Mouse (Mus musculus): ENCODE measurements around the gene Zfp697. TPM values are rescaled to one million over a fixed set of nuclear protein-coding genes. Genes with fewer than 3 reads are reported as not detected.
"Not testable (repeated sequence)": the region's sequence is repeated elsewhere in the genome, so short reads cannot be mapped to it uniquely, and the experiment has no call there.

Zfp697 gene
- polyA plus RNA-seq, 1 experiment from 2014 or later: 13.3 TPM

DNA sequence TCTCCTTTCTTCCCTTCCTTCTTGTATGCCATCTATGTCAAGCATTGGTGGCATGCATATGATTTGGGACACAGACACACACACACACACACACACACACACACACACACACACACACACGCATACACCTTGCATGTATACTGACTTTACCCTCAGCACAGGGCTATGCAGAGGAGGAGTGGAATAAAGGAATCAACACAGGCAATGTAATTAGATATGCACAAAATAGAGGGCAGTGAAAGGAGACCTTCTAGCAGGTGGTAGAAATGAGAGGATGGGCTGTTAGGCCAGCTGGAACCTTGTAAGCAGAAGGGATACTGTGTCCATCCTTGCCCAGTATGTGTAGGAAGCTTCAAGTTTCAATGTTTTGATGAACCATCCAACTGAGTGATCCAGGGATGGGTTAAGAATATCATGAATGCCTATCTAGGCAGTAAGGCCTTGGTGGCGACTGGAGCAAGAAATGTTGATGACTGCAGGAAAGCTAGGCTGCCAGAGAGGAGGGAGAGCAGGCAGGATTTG lies 232.2 kb downstream of the Zfp697 start:
- WGBS: 72% methylated on average over 2 of the region's 2 CpGs
- H3K9me3 ChIP-seq (ENCODE audit: control insufficient read depth, low read length); ATAC-seq (ENCODE audit: insufficient number of reproducible peaks, insufficient read depth, low FRiP score, low read depth); H3K27ac ChIP-seq (replicated peaks in 1 of 2; ENCODE audit: control insufficient read depth in 1 of 2, insufficient read depth in 1 of 2, low read depth in 2 of 2, low read length in 2 of 2); H3K9ac ChIP-seq (ENCODE audit: low read length); H3K4me3 ChIP-seq (ENCODE audit: control insufficient read depth in 1 of 2, insufficient read depth in 1 of 2, low read depth in 1 of 2, low read length in 2 of 2); H3K4me2 ChIP-seq (ENCODE audit: low read length); H3K27me3 ChIP-seq (ENCODE audit: control insufficient read depth, insufficient read depth, low read length); H3K4me1 ChIP-seq (ENCODE audit: control insufficient read depth in 2 of 2, insufficient read depth in 2 of 2, low read length in 2 of 2); H3K36me3 ChIP-seq (ENCODE audit: control insufficient read depth, insufficient read depth, low read length): not testable (repeated sequence)

DNA sequence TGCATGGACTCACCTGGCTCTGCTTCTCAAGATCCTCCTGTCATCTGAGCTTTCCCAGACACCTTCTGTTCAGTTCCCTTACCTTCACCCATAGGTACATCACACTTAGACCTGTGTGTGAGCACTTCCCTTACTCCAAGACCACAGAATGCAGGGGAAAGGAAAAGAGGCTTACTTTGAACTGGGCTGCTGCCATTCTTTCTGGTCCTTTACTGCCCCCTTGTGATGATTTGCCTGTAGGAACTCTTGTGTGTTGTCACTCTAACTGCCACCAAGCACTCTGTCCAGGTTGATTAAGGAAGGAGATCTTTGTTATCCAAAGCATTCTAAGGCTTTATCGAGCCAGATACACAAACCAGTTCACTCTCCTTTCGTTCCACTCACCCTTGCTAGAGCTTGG lies 234.0 kb downstream of the Zfp697 start:
- 24% methylated on average over 2 of the region's 2 CpGs for WGBS
- not testable (repeated sequence) for H3K4me1 ChIP-seq (ENCODE audit: control insufficient read depth in 2 of 2, insufficient read depth in 2 of 2, low read length in 2 of 2); H3K4me2 ChIP-seq (ENCODE audit: low read length); H3K27me3 ChIP-seq (ENCODE audit: control insufficient read depth, insufficient read depth, low read length); H3K27ac ChIP-seq (replicated peaks in 1 of 2; ENCODE audit: control insufficient read depth in 1 of 2, insufficient read depth in 1 of 2, low read depth in 2 of 2, low read length in 2 of 2); H3K9ac ChIP-seq (ENCODE audit: low read length); H3K36me3 ChIP-seq (ENCODE audit: control insufficient read depth, insufficient read depth, low read length); ATAC-seq (ENCODE audit: insufficient number of reproducible peaks, insufficient read depth, low FRiP score, low read depth); H3K4me3 ChIP-seq (ENCODE audit: control insufficient read depth in 1 of 2, insufficient read depth in 1 of 2, low read depth in 1 of 2, low read length in 2 of 2); H3K9me3 ChIP-seq (ENCODE audit: control insufficient read depth, low read length)

DNA sequence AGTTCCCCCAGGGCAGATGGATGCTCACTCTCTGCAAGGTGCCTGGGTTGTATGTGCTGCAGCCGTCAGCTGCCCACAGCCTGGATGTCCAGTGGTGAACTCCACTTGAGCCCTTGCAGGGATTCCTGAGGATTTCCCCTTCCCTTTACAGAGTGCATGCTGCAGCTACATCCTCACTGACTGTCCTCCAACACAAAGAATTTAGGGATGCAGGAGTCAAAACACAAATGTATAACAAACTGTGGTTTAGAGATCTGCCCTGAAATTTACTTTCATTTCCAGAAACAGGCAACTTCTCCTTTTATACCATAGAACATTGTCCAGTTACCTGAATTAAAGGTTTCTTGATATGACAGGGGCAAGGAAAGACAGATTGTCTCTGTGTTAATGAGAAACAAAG lies 234.5 kb downstream of the Zfp697 start:
- not testable (repeated sequence) for H3K4me2 ChIP-seq (ENCODE audit: low read length); H3K9me3 ChIP-seq (ENCODE audit: control insufficient read depth, low read length); H3K4me3 ChIP-seq (ENCODE audit: control insufficient read depth in 1 of 2, insufficient read depth in 1 of 2, low read depth in 1 of 2, low read length in 2 of 2); H3K4me1 ChIP-seq (ENCODE audit: control insufficient read depth in 2 of 2, insufficient read depth in 2 of 2, low read length in 2 of 2); H3K27me3 ChIP-seq (ENCODE audit: control insufficient read depth, insufficient read depth, low read length); ATAC-seq (ENCODE audit: insufficient number of reproducible peaks, insufficient read depth, low FRiP score, low read depth); H3K9ac ChIP-seq (ENCODE audit: low read length); H3K27ac ChIP-seq (replicated peaks in 1 of 2; ENCODE audit: control insufficient read depth in 1 of 2, insufficient read depth in 1 of 2, low read depth in 2 of 2, low read length in 2 of 2); H3K36me3 ChIP-seq (ENCODE audit: control insufficient read depth, insufficient read depth, low read length)
- WGBS: 67% methylated on average over 1 of the region's 1 CpGs

DNA sequence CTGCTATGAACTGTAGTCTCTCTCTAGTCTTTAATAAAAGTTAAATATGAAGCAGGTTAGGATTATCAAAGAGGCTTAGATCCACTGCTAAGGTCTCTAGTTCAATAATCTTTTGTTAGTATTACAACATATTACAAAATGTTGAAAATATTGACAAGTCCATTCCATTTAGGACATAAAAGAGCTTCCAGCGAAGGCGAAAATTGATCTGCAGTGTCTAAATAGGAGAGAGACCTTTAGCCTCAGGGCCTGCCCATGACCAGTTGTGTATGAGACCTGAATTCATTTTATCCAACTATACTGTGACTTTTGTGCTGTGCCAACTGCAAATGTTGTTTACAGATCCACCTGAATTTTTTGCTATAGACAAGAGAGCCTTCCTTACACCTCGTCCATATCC lies 247.4 kb downstream of the Zfp697 start:
- 76% methylated on average over 3 of the region's 3 CpGs for WGBS
- no peak overlapping the region for H3K4me2 ChIP-seq (ENCODE audit: low read length)
- no peak overlapping the region for H3K9ac ChIP-seq (ENCODE audit: low read length)
- ATAC-seq (ENCODE audit: insufficient number of reproducible peaks, insufficient read depth, low FRiP score, low read depth): no peak
- H3K9me3 ChIP-seq (ENCODE audit: control insufficient read depth, low read length): no peaks in the 10 kb centered on the region
- H3K36me3 ChIP-seq (ENCODE audit: control insufficient read depth, insufficient read depth, low read length): no peaks in the 10 kb centered on the region
- no peaks in the 10 kb centered on the region for H3K4me1 ChIP-seq (ENCODE audit: control insufficient read depth in 2 of 2, insufficient read depth in 2 of 2, low read length in 2 of 2)
- no peaks in the 10 kb centered on the region for H3K27me3 ChIP-seq (ENCODE audit: control insufficient read depth, insufficient read depth, low read length)
- H3K27ac ChIP-seq (replicated peaks in 1 of 2; ENCODE audit: control insufficient read depth in 1 of 2, insufficient read depth in 1 of 2, low read depth in 2 of 2, low read length in 2 of 2): no peak overlapping the region
- no peak overlapping the region for H3K4me3 ChIP-seq (ENCODE audit: control insufficient read depth in 1 of 2, insufficient read depth in 1 of 2, low read depth in 1 of 2, low read length in 2 of 2)

DNA sequence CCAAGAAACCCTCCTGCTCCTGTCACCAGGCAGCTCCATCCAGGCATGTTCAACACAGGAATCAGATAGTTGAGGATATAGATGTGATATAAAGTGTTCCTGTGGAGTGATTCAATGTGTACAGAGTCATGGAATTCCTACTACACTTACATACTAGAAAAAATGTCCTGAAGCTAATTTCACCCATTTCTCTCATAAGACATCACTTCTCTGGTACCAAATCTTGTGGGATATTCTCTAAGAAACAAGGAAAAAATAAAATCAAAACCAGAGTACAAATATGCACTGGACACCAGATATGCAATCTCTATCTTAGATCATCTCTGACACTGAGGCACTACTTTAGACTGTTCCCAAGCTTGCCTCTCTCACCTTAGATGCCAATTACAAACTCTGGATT lies 247.9 kb downstream of the Zfp697 start, which contains the start of gene Hsd3b5:
TSS of gene Hsd3b5 (minus strand) at position 101 of the 400 bp plus-strand sequence.
- Histone ChIP-seq H3K9ac (ENCODE audit: low read length) (no peak within 1 kb of the TSS), H3K9me3 (ENCODE audit: control insufficient read depth, low read length) (no peaks in the 10 kb centered on the region), H3K4me3 (ENCODE audit: control insufficient read depth in 1 of 2, insufficient read depth in 1 of 2, low read depth in 1 of 2, low read length in 2 of 2) (no peak within 1 kb of the TSS), H3K4me1 (ENCODE audit: control insufficient read depth in 2 of 2, insufficient read depth in 2 of 2, low read length in 2 of 2) (no peaks in the 10 kb centered on the region), H3K36me3 (ENCODE audit: control insufficient read depth, insufficient read depth, low read length) (no peaks in the 10 kb centered on the region), H3K4me2 (ENCODE audit: low read length) (no peak within 1 kb of the TSS), H3K27ac (replicated peaks in 1 of 2; ENCODE audit: control insufficient read depth in 1 of 2, insufficient read depth in 1 of 2, low read depth in 2 of 2, low read length in 2 of 2) (no peak within 1 kb of the TSS), H3K27me3 (ENCODE audit: control insufficient read depth, insufficient read depth, low read length) (no peaks in the 10 kb centered on the region)
- no peak for ATAC-seq (ENCODE audit: insufficient number of reproducible peaks, insufficient read depth, low FRiP score, low read depth)

DNA sequence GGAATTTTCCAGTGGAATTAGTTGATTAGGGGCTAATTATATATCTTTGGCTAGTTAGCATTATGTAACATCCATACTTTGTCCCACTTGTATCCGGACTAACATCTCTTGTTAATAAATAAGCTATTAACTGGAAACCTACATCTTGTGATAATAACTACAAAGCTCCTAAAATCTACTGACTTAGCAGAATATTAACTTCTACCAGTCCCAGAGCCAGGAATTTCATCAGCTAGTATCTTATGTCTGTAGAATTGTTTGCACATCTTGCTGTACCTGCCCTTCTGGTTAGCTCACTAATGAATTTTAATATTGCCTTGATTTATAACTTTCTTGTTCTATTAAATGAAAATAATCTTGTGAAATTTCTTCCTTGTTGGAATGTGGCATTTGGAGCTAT lies 252.9 kb downstream of the Zfp697 start:
- Histone ChIP-seq H3K4me1 (ENCODE audit: control insufficient read depth in 2 of 2, insufficient read depth in 2 of 2, low read length in 2 of 2) (no peaks in the 10 kb centered on the region), H3K36me3 (ENCODE audit: control insufficient read depth, insufficient read depth, low read length) (no peaks in the 10 kb centered on the region), H3K4me2 (ENCODE audit: low read length) (no peak overlapping the region), H3K27ac (replicated peaks in 1 of 2; ENCODE audit: control insufficient read depth in 1 of 2, insufficient read depth in 1 of 2, low read depth in 2 of 2, low read length in 2 of 2) (no peak overlapping the region), H3K9ac (ENCODE audit: low read length) (no peak overlapping the region), H3K9me3 (ENCODE audit: control insufficient read depth, low read length) (no peaks in the 10 kb centered on the region), H3K4me3 (ENCODE audit: control insufficient read depth in 1 of 2, insufficient read depth in 1 of 2, low read depth in 1 of 2, low read length in 2 of 2) (no peak overlapping the region), H3K27me3 (ENCODE audit: control insufficient read depth, insufficient read depth, low read length) (no peaks in the 10 kb centered on the region)
- 81% methylated on average over 1 of the region's 1 CpGs for WGBS
- ATAC-seq (ENCODE audit: insufficient number of reproducible peaks, insufficient read depth, low FRiP score, low read depth): no peak

DNA sequence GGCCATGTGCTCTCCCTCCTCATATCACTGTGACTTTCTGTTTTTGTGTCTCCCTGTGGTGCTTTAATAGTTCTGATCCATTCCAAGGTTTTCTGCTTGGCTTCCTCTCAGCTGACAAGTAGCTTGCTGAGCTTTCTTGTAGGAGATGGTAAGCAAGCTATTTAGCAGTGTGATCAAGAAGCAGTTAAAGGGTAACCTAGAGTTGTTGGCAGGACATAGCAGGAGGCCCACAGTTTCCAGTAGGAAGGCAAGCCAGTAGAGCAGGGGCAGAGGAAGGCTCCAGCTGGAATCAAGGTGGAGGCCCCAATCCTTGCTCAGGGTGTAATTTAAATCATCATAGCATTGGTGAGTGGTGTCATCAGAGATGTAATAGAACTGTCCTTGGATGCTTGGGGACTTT lies 298.5 kb downstream of the Zfp697 start:
- no peak for ATAC-seq (ENCODE audit: insufficient number of reproducible peaks, insufficient read depth, low FRiP score, low read depth)
- no peak overlapping the region for H3K4me3 ChIP-seq (ENCODE audit: control insufficient read depth in 1 of 2, insufficient read depth in 1 of 2, low read depth in 1 of 2, low read length in 2 of 2)
- no peaks in the 10 kb centered on the region for H3K36me3 ChIP-seq (ENCODE audit: control insufficient read depth, insufficient read depth, low read length)
- H3K9ac ChIP-seq (ENCODE audit: low read length): no peak overlapping the region
- no peak overlapping the region for H3K27ac ChIP-seq (replicated peaks in 1 of 2; ENCODE audit: control insufficient read depth in 1 of 2, insufficient read depth in 1 of 2, low read depth in 2 of 2, low read length in 2 of 2)
- H3K27me3 ChIP-seq (ENCODE audit: control insufficient read depth, insufficient read depth, low read length): no peaks in the 10 kb centered on the region
- H3K4me2 ChIP-seq (ENCODE audit: low read length): no peak overlapping the region
- H3K9me3 ChIP-seq (ENCODE audit: control insufficient read depth, low read length): no peaks in the 10 kb centered on the region
- no peaks in the 10 kb centered on the region for H3K4me1 ChIP-seq (ENCODE audit: control insufficient read depth in 2 of 2, insufficient read depth in 2 of 2, low read length in 2 of 2)

DNA sequence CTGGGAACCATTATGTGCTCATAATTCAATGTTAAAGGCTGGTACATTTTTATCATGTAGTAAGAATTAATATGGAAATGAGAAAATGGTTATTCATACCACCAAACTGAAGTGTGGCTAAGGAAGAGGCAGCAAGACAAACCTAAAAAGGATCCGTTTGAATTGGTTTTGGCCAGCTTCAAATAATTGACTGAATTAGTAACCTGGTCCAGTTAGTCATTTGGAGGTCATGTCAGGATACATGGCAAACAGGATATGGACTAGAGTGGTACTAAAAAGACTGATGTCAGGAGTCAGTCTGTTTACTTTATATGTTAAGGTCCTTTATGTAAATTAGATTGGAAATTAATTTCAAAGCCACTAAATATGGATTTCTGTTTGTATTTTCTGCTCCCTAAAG lies 300.1 kb downstream of the Zfp697 start:
- no peak overlapping the region for H3K4me2 ChIP-seq (ENCODE audit: low read length)
- no peak for ATAC-seq (ENCODE audit: insufficient number of reproducible peaks, insufficient read depth, low FRiP score, low read depth)
- no peak overlapping the region for H3K27ac ChIP-seq (replicated peaks in 1 of 2; ENCODE audit: control insufficient read depth in 1 of 2, insufficient read depth in 1 of 2, low read depth in 2 of 2, low read length in 2 of 2)
- H3K4me1 ChIP-seq (ENCODE audit: control insufficient read depth in 2 of 2, insufficient read depth in 2 of 2, low read length in 2 of 2): no peaks in the 10 kb centered on the region
- no peaks in the 10 kb centered on the region for H3K27me3 ChIP-seq (ENCODE audit: control insufficient read depth, insufficient read depth, low read length)
- WGBS: 65% methylated on average over 1 of the region's 1 CpGs
- no peaks in the 10 kb centered on the region for H3K9me3 ChIP-seq (ENCODE audit: control insufficient read depth, low read length)
- H3K9ac ChIP-seq (ENCODE audit: low read length): no peak overlapping the region
- no peaks in the 10 kb centered on the region for H3K36me3 ChIP-seq (ENCODE audit: control insufficient read depth, insufficient read depth, low read length)
- H3K4me3 ChIP-seq (ENCODE audit: control insufficient read depth in 1 of 2, insufficient read depth in 1 of 2, low read depth in 1 of 2, low read length in 2 of 2): no peak overlapping the region

Data from heart, embryonic 14.5 days (tissue).